Mouse (Mus musculus) myocyte (in vitro differentiated cells): ENCODE measurements around the gene Csde1. TPM values are rescaled to one million over a fixed set of nuclear protein-coding genes. Genes with fewer than 3 reads are reported as not detected.

Experiments
- H3K27me3 ChIP-seq: one replicate; pipeline ENCODE4 v1.6.1; 2011; ENCODE audit not compliant: control insufficient read depth, insufficient read depth, insufficient read length
- H3K36me3 ChIP-seq: one replicate; pipeline ENCODE4 v1.6.1; 2011; ENCODE audit not compliant: control insufficient read depth, insufficient read depth
- H3K4me2 ChIP-seq: one replicate; pipeline ENCODE4 v1.6.1; 2011; ENCODE audit warnings: low read depth, control low read depth
- H3K4me3 ChIP-seq: one replicate; pipeline ENCODE4 v1.5.1; 2011; ENCODE audit warnings: mild to moderate bottlenecking, control low read depth, moderate library complexity
- H3K79me2 ChIP-seq: one replicate; pipeline ENCODE4 v1.6.1; 2011; ENCODE audit not compliant: control insufficient read depth, insufficient read depth
- H3ac ChIP-seq: one replicate; pipeline ENCODE4 v1.6.1; 2011; ENCODE audit not compliant: control insufficient read depth, insufficient read length
- CEBPB ChIP-seq: IDR thresholded peaks from 2 replicates; pipeline ENCODE4 v1.6.1; 2011; ENCODE audit warnings: mild to moderate bottlenecking, moderate library complexity; ENCODE audit not compliant: poor library complexity, insufficient read depth, severe bottlenecking
- E2F4 ChIP-seq: IDR thresholded peaks from one replicate; pipeline ENCODE4 v1.6.1; 2011; ENCODE audit warnings: mild to moderate bottlenecking, control low read depth, moderate library complexity; ENCODE audit not compliant: insufficient read depth
- MAX ChIP-seq: IDR thresholded peaks from one replicate; pipeline ENCODE4 v1.6.1; 2011; ENCODE audit warnings: low read depth, mild to moderate bottlenecking, control low read depth
- MYOD1 ChIP-seq, 3 experiments: IDR thresholded peaks; one replicate each; pipeline ENCODE4 v1.6.1; 2011; ENCODE audit warnings: control low read depth in 2 of 3, low read depth in 2 of 3, mild to moderate bottlenecking in 2 of 3, moderate library complexity in 1 of 3; ENCODE audit not compliant: insufficient read length in 2 of 3, control insufficient read depth in 1 of 3
- MYOG ChIP-seq, 3 experiments: IDR thresholded peaks; one replicate each; pipeline ENCODE4 v1.6.1; 2011; ENCODE audit warnings: control low read depth in 2 of 3, low read depth in 2 of 3, mild to moderate bottlenecking in 2 of 3; ENCODE audit not compliant: insufficient read length in 2 of 3, control insufficient read depth in 1 of 3, insufficient read depth in 1 of 3
- POLR2A ChIP-seq: IDR thresholded peaks from one replicate; pipeline ENCODE4 v1.6.1; 2011; ENCODE audit warnings: low read depth, mild to moderate bottlenecking, control low read depth, moderate library complexity; ENCODE audit not compliant: insufficient read length
- POLR2AphosphoS2 ChIP-seq: IDR thresholded peaks from one replicate; pipeline ENCODE4 v1.6.1; 2011; ENCODE audit warnings: low read depth, control low read depth; ENCODE audit not compliant: insufficient read length
- REST ChIP-seq: IDR thresholded peaks from one replicate; pipeline ENCODE4 v1.6.1; 2011; ENCODE audit warnings: mild to moderate bottlenecking, control low read depth, moderate library complexity; ENCODE audit not compliant: insufficient read depth, insufficient read length
- SRF ChIP-seq: IDR thresholded peaks from one replicate; pipeline ENCODE4 v1.6.1; 2011; ENCODE audit warnings: low read depth; ENCODE audit not compliant: control insufficient read depth, insufficient read length
- TCF12 ChIP-seq: IDR thresholded peaks from one replicate; pipeline ENCODE4 v1.6.1; 2011; ENCODE audit warnings: mild to moderate bottlenecking, control low read depth; ENCODE audit not compliant: poor library complexity, insufficient read depth, severe bottlenecking
- TCF3 ChIP-seq: IDR thresholded peaks from one replicate; pipeline ENCODE4 v1.6.1; 2011; ENCODE audit warnings: low read depth, control low read depth; ENCODE audit not compliant: insufficient read length
- USF1 ChIP-seq: IDR thresholded peaks from one replicate; pipeline ENCODE4 v1.6.1; 2011; ENCODE audit warnings: low read depth, mild to moderate bottlenecking, control low read depth, moderate library complexity
- polyA plus RNA-seq: library from polyadenylated mRNA; unstranded; fragments of >200 nt; fragmentation: generic; extraction: Trizol; gene quantifications from one replicate; pipeline ENCODE4 v1.2.1, GENCODE M21; 2012; ENCODE audit warnings: missing spikeins

Gene Csde1
- polyA plus RNA-seq, 1 experiment = 112 TPM

DNA sequence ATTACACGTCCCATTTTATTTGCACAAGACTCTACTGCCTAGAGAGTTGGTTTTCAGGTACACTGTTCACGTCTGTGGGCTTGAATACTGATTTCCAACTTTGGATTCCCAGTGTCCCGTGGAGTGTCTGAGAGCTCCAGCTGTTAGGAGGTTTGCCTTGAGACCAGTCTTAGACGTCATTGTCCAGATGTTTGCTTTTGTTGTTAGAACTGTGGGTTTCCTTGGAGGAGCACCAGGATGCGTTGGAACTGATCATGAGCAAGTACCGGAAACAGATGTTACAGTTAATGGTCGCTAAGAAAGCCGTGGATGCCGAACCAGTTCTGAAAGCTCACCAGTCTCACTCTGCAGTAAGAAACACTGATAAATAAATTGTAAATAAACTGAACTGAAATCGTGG, 23.2 kb upstream of the Csde1 start:
- H3K4me2 ChIP-seq = peak overlapping the region; percentile 75
- H3K79me2 ChIP-seq = peaks cover 15% of the 10 kb centered on the region
- peaks cover 27% of the 10 kb centered on the region for H3K36me3 ChIP-seq
- H3ac ChIP-seq = no peak overlapping the region
- peak overlapping the region; percentile 45 for H3K4me3 ChIP-seq
- no peak for TF ChIP-seq POLR2A
- TF ChIP-seq USF1 = no peak
- TF ChIP-seq REST = no peak
- no peak for TF ChIP-seq SRF
- H3K27me3 ChIP-seq = no peaks in the 10 kb centered on the region

DNA sequence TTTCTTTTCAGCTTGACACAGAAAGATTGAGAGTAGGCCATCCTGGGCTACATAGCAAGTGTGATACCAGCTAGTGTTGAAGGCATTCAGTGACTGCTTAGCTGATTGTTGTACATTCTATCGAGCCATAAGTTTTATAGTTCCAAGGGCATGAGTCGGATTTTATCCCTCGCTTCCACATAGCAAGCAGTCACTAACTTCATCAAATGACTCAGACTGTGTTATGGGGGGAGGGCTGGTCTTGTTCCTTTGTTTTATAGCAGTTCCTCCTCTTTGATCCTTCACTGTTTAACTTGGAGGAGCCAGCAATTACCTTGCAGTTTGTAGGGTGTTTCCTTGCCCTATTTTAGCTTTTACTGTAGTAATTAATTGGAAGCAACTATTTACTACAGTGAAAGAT, 22.6 kb upstream of the Csde1 start:
- Histone ChIP-seq H3K79me2 (peaks cover 15% of the 10 kb centered on the region), H3K4me3 (no peak overlapping the region), H3K27me3 (no peaks in the 10 kb centered on the region), H3ac (no peak overlapping the region), H3K36me3 (peaks cover 33% of the 10 kb centered on the region), H3K4me2 (peak overlapping the region; percentile 75)
- TF ChIP-seq E2F4 (no peak), CEBPB (no peak), TCF12 (no peak), POLR2AphosphoS2 (no peak), MYOG (IDR thresholded peaks at IDR 0.05; ENCODE audit: control insufficient read depth in 1 of 3, insufficient read depth in 1 of 3, insufficient read length in 2 of 3, low read depth in 2 of 3) (no peak), POLR2A (no peak), USF1 (no peak), REST (no peak), TCF3 (no peak)

DNA sequence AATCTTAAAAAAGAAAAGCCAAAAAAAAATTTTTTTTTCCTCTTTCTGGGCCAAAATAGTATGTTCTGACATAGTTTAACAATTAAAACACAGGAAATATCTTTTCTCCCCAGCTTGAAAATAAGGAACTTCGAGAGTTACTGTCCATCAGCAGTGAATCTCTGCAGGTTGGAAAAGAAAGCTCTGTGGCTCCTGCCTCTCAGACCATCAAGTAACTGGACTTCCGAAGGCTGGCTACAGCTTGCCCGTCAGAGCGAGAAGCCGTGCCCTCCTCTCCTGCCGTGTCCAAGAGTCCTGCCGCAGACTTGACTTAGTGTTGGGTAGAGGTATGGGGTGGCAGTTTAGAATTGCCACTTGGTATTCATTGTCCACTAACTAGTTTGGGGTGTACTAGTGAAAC, 18.6 kb upstream of the Csde1 start:
- no peak for TF ChIP-seq TCF3
- TF ChIP-seq REST = no peak
- no peak for TF ChIP-seq POLR2A
- no peak for TF ChIP-seq E2F4
- no peak for TF ChIP-seq TCF12
- TF ChIP-seq POLR2AphosphoS2 = no peak
- no peak for TF ChIP-seq MAX
- no peak for TF ChIP-seq CEBPB
- TF ChIP-seq MYOG (IDR thresholded peaks at IDR 0.05; ENCODE audit: control insufficient read depth in 1 of 3, insufficient read depth in 1 of 3, insufficient read length in 2 of 3, low read depth in 2 of 3) = no peak
- no peak for TF ChIP-seq SRF
- TF ChIP-seq USF1 = no peak
- no peak for TF ChIP-seq MYOD1 (IDR thresholded peaks at IDR 0.05; ENCODE audit: control insufficient read depth in 1 of 3, insufficient read length in 2 of 3, low read depth in 2 of 3)
- no peak overlapping the region for H3K4me2 ChIP-seq
- H3K36me3 ChIP-seq = peaks cover 52% of the 10 kb centered on the region
- no peak overlapping the region for H3K4me3 ChIP-seq
- H3K79me2 ChIP-seq = peaks cover 9% of the 10 kb centered on the region
- no peak overlapping the region for H3ac ChIP-seq
- H3K27me3 ChIP-seq = no peaks in the 10 kb centered on the region

DNA sequence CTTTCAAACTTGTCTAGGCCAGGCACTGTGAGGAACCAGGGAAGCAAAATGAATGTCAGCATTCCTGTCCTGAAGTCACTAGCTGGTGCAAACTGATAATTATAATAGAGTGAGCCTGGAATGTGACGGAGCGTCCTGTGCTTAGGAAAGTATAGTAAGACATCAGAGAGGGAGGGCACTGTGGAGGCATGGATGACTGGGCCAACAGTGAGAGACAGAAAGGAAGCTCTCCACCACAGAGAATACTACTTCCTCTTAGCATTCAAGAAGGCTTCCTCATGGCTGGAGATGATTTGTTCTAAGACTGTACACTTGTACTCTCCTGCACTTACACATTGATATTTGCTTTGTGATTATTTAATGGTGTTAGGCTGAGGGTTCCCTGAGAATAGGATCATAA, 2.9 kb upstream of the Csde1 start:
- H3ac ChIP-seq = no peak overlapping the region
- H3K4me2 ChIP-seq = no peak overlapping the region
- no peak overlapping the region for H3K4me3 ChIP-seq
- H3K79me2 ChIP-seq = peaks cover 20% of the 10 kb centered on the region
- TF ChIP-seq E2F4 (no peak), CEBPB (no peak), POLR2A (no peak), USF1 (no peak), MYOG (IDR thresholded peaks at IDR 0.05; ENCODE audit: control insufficient read depth in 1 of 3, insufficient read depth in 1 of 3, insufficient read length in 2 of 3, low read depth in 2 of 3) (no peak), SRF (no peak), TCF3 (no peak), TCF12 (no peak), POLR2AphosphoS2 (no peak), MAX (no peak), REST (no peak), MYOD1 (IDR thresholded peaks at IDR 0.05; ENCODE audit: control insufficient read depth in 1 of 3, insufficient read length in 2 of 3, low read depth in 2 of 3) (no peak)
- H3K36me3 ChIP-seq = no peaks in the 10 kb centered on the region
- no peaks in the 10 kb centered on the region for H3K27me3 ChIP-seq

DNA sequence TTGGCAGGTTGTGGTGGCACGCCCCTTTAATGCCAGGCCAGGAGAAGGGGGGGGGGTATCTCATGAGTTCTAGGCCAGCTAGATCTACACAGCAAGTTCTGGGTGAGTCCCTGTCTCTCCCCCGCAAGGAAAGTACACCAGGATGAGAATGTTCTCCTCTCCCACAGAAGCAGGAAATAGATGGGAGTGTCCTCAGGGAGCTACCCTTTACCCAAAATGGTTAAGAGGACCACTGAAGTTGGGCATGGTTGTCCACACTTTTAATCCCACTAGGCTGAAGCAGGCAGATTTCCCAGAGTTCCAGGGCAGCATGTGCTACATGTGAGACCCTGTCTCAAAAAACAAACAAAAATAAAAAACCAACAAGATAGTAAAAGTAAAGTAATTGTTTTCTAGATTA, 764 bp upstream of the Csde1 start:
- peak overlapping the region; percentile 100 for H3K4me3 ChIP-seq
- peak overlapping the region; percentile 88 for H3K4me2 ChIP-seq
- H3ac ChIP-seq = no peak overlapping the region
- H3K79me2 ChIP-seq = peaks cover 39% of the 10 kb centered on the region
- H3K27me3 ChIP-seq = no peaks in the 10 kb centered on the region
- TF ChIP-seq POLR2AphosphoS2 (no peak), MYOD1 (IDR thresholded peaks at IDR 0.05; ENCODE audit: control insufficient read depth in 1 of 3, insufficient read length in 2 of 3, low read depth in 2 of 3) (no peak), USF1 (no peak)
- H3K36me3 ChIP-seq = no peaks in the 10 kb centered on the region
